In genomic region chr8:110196678-110197077, GRCm38 (mm10) we compare ENCODE assay signal across 9 mouse cellular contexts. TPM values are rescaled to one million over a fixed set of nuclear protein-coding genes. Genes with fewer than 3 reads are reported as not detected.
DNase-seq lines count a peak whose midpoint lies in the region; ATAC-seq and TF ChIP-seq lines count a peak whose summit lies in the region.
"Had no signal": no experiment of that assay in that cellular context is flagged by ENCODE, and none has a peak within 500 bp of the region (broad histone marks: within the 10 kb centered on the region; RNA-seq: fewer than 3 reads in every experiment).

No protein-coding gene starts in this region.

- no peak for TF ChIP-seq CTCF in kidney, adult 2 months (conservative IDR thresholded peaks at IDR 0.05; ENCODE audit: insufficient read depth, insufficient read length, low read depth, low read length)
- no peak for TF ChIP-seq CTCF in midbrain, postnatal 0 days (IDR thresholded peaks at IDR 0.05)

- peak; percentile 43 for DNase-seq in kidney, adult 2 months
- DNase-seq in adrenal gland, adult 2 months = peak; percentile 47
- DNase-seq in heart, postnatal 36 days = peak; percentile 12 to 50
- DNase-seq in midbrain, postnatal 0 days (ENCODE audit: low spot score) = peak; percentile 40
- no peak for DNase-seq in spleen, adult 18-20 months
- no peak for DNase-seq in left cerebral cortex, postnatal 25 days (ENCODE audit: low spot score in 2 of 2)
- DNase-seq in layer of hippocampus, adult 11-12 months (ENCODE audit: low spot score) = no peak

- intact Hi-C loops in heart, postnatal 36 days (cut with DNase I) = no loop called here
- intact Hi-C loops in left cerebral cortex, postnatal 25 days (cut with DNase I) = no loop called here

- no peak for TF ChIP-seq POLR2A in kidney, adult 2 months (IDR thresholded peaks at IDR 0.05; ENCODE audit: low read depth, low read length)

- WGBS in kidney, adult 2 months = under 1% methylated on average over 5 of the region's 5 CpGs
- WGBS in kidney, embryonic 15.5 days = 2% methylated on average over 5 of the region's 5 CpGs
- WGBS in midbrain, postnatal 0 days = 10% methylated on average over 5 of the region's 5 CpGs

- no peak overlapping the region for H3K27ac ChIP-seq in kidney, adult 2 months (ENCODE audit: insufficient read depth, low read depth, low read length)
- H3K27ac ChIP-seq in kidney, embryonic 15.5 days = no peak overlapping the region
- no peak overlapping the region for H3K27ac ChIP-seq in midbrain, postnatal 0 days (ENCODE audit: low read depth, low read length)

- H3K36me3 ChIP-seq in kidney, adult 2 months (ENCODE audit: control insufficient read depth, insufficient read depth, low read length) = no peaks in the 10 kb centered on the region
- no peaks in the 10 kb centered on the region for H3K36me3 ChIP-seq in kidney, embryonic 15.5 days
- no peaks in the 10 kb centered on the region for H3K36me3 ChIP-seq in midbrain, postnatal 0 days (ENCODE audit: insufficient read depth, low read length)

- no peak for ATAC-seq in kidney, embryonic 15.5 days (replicated peaks; ENCODE audit: low FRiP score)
- ATAC-seq in midbrain, postnatal 0 days (ENCODE audit: low FRiP score) = no peak

- H3K4me3 ChIP-seq in kidney, adult 2 months (ENCODE audit: insufficient read depth, low read depth, low read length) = no peak overlapping the region
- H3K4me3 ChIP-seq in kidney, embryonic 15.5 days (replicated peaks) = no peak overlapping the region
- H3K4me3 ChIP-seq in midbrain, postnatal 0 days (ENCODE audit: low read depth, low read length) = no peak overlapping the region

- H3K4me2 ChIP-seq in kidney, embryonic 15.5 days = no peak overlapping the region
- H3K4me2 ChIP-seq in midbrain, postnatal 0 days (ENCODE audit: low read depth, low read length, poor library complexity, severe bottlenecking) = no peak overlapping the region

- H3K27me3 ChIP-seq in kidney, adult 2 months (replicated peaks; ENCODE audit: control insufficient read depth, insufficient read depth, low read length) = no peaks in the 10 kb centered on the region
- H3K27me3 ChIP-seq in kidney, embryonic 15.5 days = 0 out of 2 replicates have a peak, but pooled peaks cover 3% of the 10 kb centered on the region
- H3K27me3 ChIP-seq in midbrain, postnatal 0 days (ENCODE audit: insufficient read depth, low read length) = no peaks in the 10 kb centered on the region

- no peaks in the 10 kb centered on the region for H3K4me1 ChIP-seq in kidney, adult 2 months (ENCODE audit: control insufficient read depth, insufficient read depth, low read length)
- H3K4me1 ChIP-seq in kidney, embryonic 15.5 days = no peaks in the 10 kb centered on the region
- H3K4me1 ChIP-seq in midbrain, postnatal 0 days (ENCODE audit: insufficient read depth, low read length) = no peaks in the 10 kb centered on the region

- H3K9ac ChIP-seq in kidney, embryonic 15.5 days = no peak overlapping the region
- H3K9ac ChIP-seq in midbrain, postnatal 0 days (replicated peaks; ENCODE audit: low read length, poor library complexity, severe bottlenecking) = no peak overlapping the region

- H3K9me3 ChIP-seq in kidney, embryonic 15.5 days (replicated peaks) = no peaks in the 10 kb centered on the region
- no peaks in the 10 kb centered on the region for H3K9me3 ChIP-seq in midbrain, postnatal 0 days (ENCODE audit: low read length)

RNA-seq across cellular contexts. Expression of gene Cmtr2, which starts 18.8 kb away (rescaled TPM):
- 2.8 and 3.1 TPM in 2 replicates for polyA plus RNA-seq in kidney, adult 2 months (2012; rRNA removed)
- 9.5 and 10.1 TPM in 2 replicates for polyA plus RNA-seq in kidney, embryonic 15.5 days (2015; fragmentation: Nextera tagmentation; extraction: Ambion mirVana)
- 1 to 10 TPM; 8.5 to 8.7 TPM for total RNA-seq in adrenal gland, adult 2 months (2021)
- polyA plus RNA-seq in adrenal gland, adult 2 months (2012; rRNA removed) = 2.8 and 4.8 TPM in 2 replicates
- 1 to 10 TPM; 2.0 to 2.9 TPM for total RNA-seq in heart, postnatal 36 days (2021)
- total RNA-seq in midbrain, postnatal 0 days (2014; rRNA removed) = 17.1 and 19.1 TPM in 2 replicates
- 7.4 and 7.7 TPM in 2 replicates for polyA plus RNA-seq in midbrain, postnatal 0 days (2015; fragmentation: Nextera tagmentation; extraction: Ambion mirVana)
- 1 to 10 TPM; 4.0 to 5.1 TPM for total RNA-seq in left cerebral cortex, postnatal 25 days (2021)

RNA-seq across cellular contexts. Expression of gene Calb2, which starts 28.7 kb away (rescaled TPM):
- polyA plus RNA-seq in kidney, adult 2 months (2012; rRNA removed) = not detected in 2 replicates
- 0.21 TPM in 1 of 2 replicates, not detected in the other for polyA plus RNA-seq in kidney, embryonic 15.5 days (2015; fragmentation: Nextera tagmentation; extraction: Ambion mirVana)
- total RNA-seq in adrenal gland, adult 2 months (2021) = under 1 TPM; 0.26 to 0.52 TPM
- polyA plus RNA-seq in adrenal gland, adult 2 months (2012; rRNA removed) = 0.13 TPM in 1 of 2 replicates, not detected in the other
- not detected for total RNA-seq in heart, postnatal 36 days (2021)
- total RNA-seq in midbrain, postnatal 0 days (2014; rRNA removed) = 105 and 126 TPM in 2 replicates
- 295 and 359 TPM in 2 replicates for polyA plus RNA-seq in midbrain, postnatal 0 days (2015; fragmentation: Nextera tagmentation; extraction: Ambion mirVana)
- 10 to 100 TPM; 24.0 to 25.5 TPM for total RNA-seq in left cerebral cortex, postnatal 25 days (2021)
- total RNA-seq: liver, adult 2 months had no signal
- polyA plus RNA-seq: liver, adult 2 months had no signal

Comparison
In these comparisons a context has a peak if more than half of its experiments do, and no peak if none do; other contexts are left out.
1. DNase-seq: peak in kidney, adult 2 months (single experiment), adrenal gland, adult 2 months (single experiment), heart, postnatal 36 days (2 of 2) and midbrain, postnatal 0 days (single experiment); none in spleen, adult 18-20 months (0 of 2), left cerebral cortex, postnatal 25 days (0 of 2) and layer of hippocampus, adult 11-12 months (single experiment).
2. RNA of gene Calb2, which starts 28.7 kb away (total RNA-seq): 105 to 126 TPM in midbrain, postnatal 0 days and 24.0 to 25.5 TPM in left cerebral cortex, postnatal 25 days; 0.26 to 0.52 TPM in adrenal gland, adult 2 months and not detected in heart, postnatal 36 days; every median in the first group is over 10 times any median in the second.